Mouse (Mus musculus) heart, embryonic 11.5 days (tissue): Measurements from ENCODE around the gene Rad51b. TPM values are rescaled to one million over a fixed set of nuclear protein-coding genes. Genes with fewer than 3 reads are reported as not detected.
A peak's percentile ranks its signal among the peaks of the same experiment; 100 is the strongest.

ENCODE experiments used
- ATAC-seq: fragments of 200-750 bp; cut with Nextera tagmentation; replicated peaks from 2 replicates; pipeline ENCODE4 v1.8.0; 2017; ENCODE audit warnings: moderate library complexity; ENCODE audit not compliant: insufficient number of reproducible peaks, low FRiP score, low TSS enrichment
- H3K27ac ChIP-seq: fragments of 300-500 bp; sonication (generic); 2 replicates; pipeline ENCODE4 v1.5.1; 2014; ENCODE audit warnings: mild to moderate bottlenecking, low read depth, low read length
- H3K27me3 ChIP-seq: fragments of 300-500 bp; sonication (generic); 2 replicates; pipeline ENCODE4 v1.6.1; 2014; ENCODE audit warnings: mild to moderate bottlenecking, low read length, mixed read lengths; ENCODE audit not compliant: control insufficient read depth, insufficient read depth
- H3K36me3 ChIP-seq: fragments of 300-500 bp; sonication (generic); 2 replicates; pipeline ENCODE4 v1.6.1; 2014; ENCODE audit warnings: mild to moderate bottlenecking, low read length, moderate library complexity, mixed read lengths; ENCODE audit not compliant: control insufficient read depth, insufficient read depth
- H3K4me1 ChIP-seq: fragments of 300-500 bp; sonication (generic); 2 replicates; pipeline ENCODE4 v1.6.1; 2014; ENCODE audit warnings: low read length; ENCODE audit not compliant: control insufficient read depth, insufficient read depth
- H3K4me2 ChIP-seq: fragments of 300-500 bp; sonication (generic); 2 replicates; pipeline ENCODE4 v1.6.1; 2014; ENCODE audit warnings: mild to moderate bottlenecking, moderate library complexity
- H3K4me3 ChIP-seq: fragments of 300-500 bp; sonication (generic); 2 replicates; pipeline ENCODE4 v1.5.1; 2014; ENCODE audit warnings: low read depth, low read length
- H3K9ac ChIP-seq: fragments of 300-500 bp; sonication (generic); 2 replicates; pipeline ENCODE4 v1.6.1; 2014; ENCODE audit warnings: mild to moderate bottlenecking, low read depth, low read length, moderate library complexity
- H3K9me3 ChIP-seq: fragments of 300-500 bp; sonication (generic); replicated peaks from 2 replicates; pipeline ENCODE4 v1.6.1; 2016; ENCODE audit warnings: low read length; ENCODE audit not compliant: control insufficient read depth
- WGBS: fragments of 180-500 bp; shearing (Covaris S2); extraction: QIAGEN DNeasy Blood & Tissue Kit; methylation state at CpG from one replicate; pipeline ENCODE4 v1.1.7; 2014; ENCODE audit not compliant: insufficient replicate concordance; 5-methylcytosine and 5-hydroxymethylcytosine counted together
- polyA plus RNA-seq: library from polyadenylated mRNA; unstranded; fragments of >200 nt; fragmentation: Nextera tagmentation; extraction: Ambion mirVana; gene quantifications from 2 replicates; pipeline ENCODE4 v1.2.1, GENCODE M21; 2014

Rad51b gene
- polyA plus RNA-seq, 1 experiment from 2014 or later, result 6.4 TPM

GRCm38 (mm10) chr12:79592206-79592605, 295.1 kb downstream of the Rad51b start:
- H3K27me3 ChIP-seq, result no peaks in the 10 kb centered on the region
- H3K4me2 ChIP-seq, result no peak overlapping the region
- H3K9ac ChIP-seq, result no peak overlapping the region
- H3K27ac ChIP-seq, result no peak overlapping the region
- H3K9me3 ChIP-seq, result no peaks in the 10 kb centered on the region
- no peaks in the 10 kb centered on the region for H3K36me3 ChIP-seq
- no peak overlapping the region for H3K4me3 ChIP-seq
- H3K4me1 ChIP-seq, result 0 out of 2 replicates have a peak, but pooled peaks cover 2% of the 10 kb centered on the region
- no peak for ATAC-seq
- WGBS, result 63% methylated on average over 4 of the region's 4 CpGs

DNA sequence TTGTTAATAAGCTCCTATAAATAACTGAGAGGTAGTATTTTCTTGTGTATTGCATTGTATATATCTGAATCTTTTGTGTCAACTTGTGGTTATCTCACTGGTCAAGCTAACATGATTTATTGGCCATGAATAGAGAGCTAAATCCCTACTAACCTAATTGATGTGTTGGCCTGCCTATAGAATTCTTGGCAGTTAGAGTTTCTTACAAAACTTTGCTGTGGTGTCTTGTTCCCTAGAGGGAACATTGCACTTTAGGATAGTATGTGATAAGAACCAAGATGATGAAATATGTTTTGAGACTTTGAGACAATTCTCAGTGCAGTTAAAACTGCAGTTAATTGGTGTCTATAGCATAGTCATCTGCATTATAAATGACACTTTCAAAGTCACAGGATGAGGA, 299.8 kb downstream of the Rad51b start:
- peaks cover 17% of the 10 kb centered on the region for H3K4me1 ChIP-seq
- no peaks in the 10 kb centered on the region for H3K27me3 ChIP-seq
- no peak overlapping the region for H3K4me2 ChIP-seq
- no peak for ATAC-seq
- no peak overlapping the region for H3K27ac ChIP-seq
- H3K9ac ChIP-seq, result no peak overlapping the region
- H3K4me3 ChIP-seq, result no peak overlapping the region
- no peaks in the 10 kb centered on the region for H3K9me3 ChIP-seq
- H3K36me3 ChIP-seq, result no peaks in the 10 kb centered on the region

- Histone ChIP-seq H3K4me3 (no peak overlapping the region), H3K36me3 (no peaks in the 10 kb centered on the region), H3K9me3 (no peaks in the 10 kb centered on the region), H3K9ac (no peak overlapping the region), H3K4me1 (peaks cover 17% of the 10 kb centered on the region), H3K4me2 (no peak overlapping the region), H3K27me3 (no peaks in the 10 kb centered on the region), H3K27ac (no peak overlapping the region)
- no peak for ATAC-seq
- 84% methylated on average over 2 of the region's 2 CpGs for WGBS
Observed at GRCm38 (mm10) chr12:79597351-79597750, 300.3 kb downstream of the Rad51b start.

GRCm38 (mm10) chr12:79597786-79598185, 300.7 kb downstream of the Rad51b start:
- no peak for ATAC-seq
- Histone ChIP-seq H3K4me3 (no peak overlapping the region), H3K36me3 (no peaks in the 10 kb centered on the region), H3K9ac (no peak overlapping the region), H3K4me2 (no peak overlapping the region), H3K9me3 (no peaks in the 10 kb centered on the region), H3K27me3 (no peaks in the 10 kb centered on the region), H3K4me1 (peaks cover 17% of the 10 kb centered on the region), H3K27ac (peak overlapping the region; percentile 74)
- WGBS, result 88% methylated on average over 2 of the region's 2 CpGs

DNA sequence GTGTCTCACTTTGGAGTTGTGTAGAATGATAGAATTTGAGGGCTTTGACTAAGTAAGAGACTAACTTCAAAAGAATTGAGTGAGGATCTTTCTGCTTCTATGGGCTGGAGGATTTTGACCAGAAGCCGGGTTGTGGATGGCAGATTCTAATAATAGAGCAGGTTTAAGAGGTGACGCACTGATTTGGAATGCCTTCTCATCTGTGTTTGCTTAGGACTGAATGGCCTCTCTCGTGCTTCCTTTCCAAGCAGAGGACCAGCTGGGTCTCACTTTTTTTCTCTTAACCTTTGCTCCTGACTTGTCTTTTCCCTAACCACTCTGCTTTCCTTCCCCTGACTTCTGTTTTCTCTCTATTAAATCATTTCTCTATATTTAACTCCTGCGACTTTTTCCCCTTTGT, 301.4 kb downstream of the Rad51b start:
- Histone ChIP-seq H3K4me1 (peaks cover 17% of the 10 kb centered on the region), H3K9ac (no peak overlapping the region)
- ATAC-seq, result 0 out of 2 replicates have a peak, but pooled peaks have one; percentile 31

DNA sequence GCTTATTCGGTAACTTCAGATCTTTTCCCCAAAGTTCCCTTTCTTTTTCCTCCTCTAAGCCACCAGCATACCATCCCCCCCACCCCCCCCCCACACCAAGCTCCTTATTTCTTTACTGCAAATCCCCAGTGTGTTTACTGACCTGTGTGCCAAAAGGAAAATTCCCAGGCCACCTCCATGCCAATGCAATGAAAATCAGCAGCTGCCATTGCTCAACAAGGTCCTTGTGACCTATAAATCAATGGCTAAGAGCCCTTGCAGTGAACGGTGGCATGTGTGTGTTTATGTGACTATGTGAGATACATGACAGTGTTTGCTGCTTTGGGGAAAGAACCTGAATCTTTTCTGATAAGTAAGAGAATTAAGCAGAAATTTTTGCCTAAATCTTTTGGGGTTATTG, 301.8 kb downstream of the Rad51b start:
- no peak for ATAC-seq
- H3K9me3 ChIP-seq, result no peaks in the 10 kb centered on the region
- no peak overlapping the region for H3K4me2 ChIP-seq
- no peaks in the 10 kb centered on the region for H3K36me3 ChIP-seq
- no peak overlapping the region for H3K4me3 ChIP-seq
- H3K4me1 ChIP-seq, result peaks cover 17% of the 10 kb centered on the region
- H3K27ac ChIP-seq, result peak overlapping the region; percentile 74
- no peaks in the 10 kb centered on the region for H3K27me3 ChIP-seq
- H3K9ac ChIP-seq, result no peak overlapping the region
- WGBS, result 56% methylated on average over 2 of the region's 2 CpGs

More for the DNA sequence above, 301.4 kb downstream of the Rad51b start:
- no peaks in the 10 kb centered on the region for H3K9me3 ChIP-seq
- 20% methylated on average over 4 of the region's 4 CpGs for WGBS
- no peaks in the 10 kb centered on the region for H3K27me3 ChIP-seq
- H3K4me3 ChIP-seq, result no peak overlapping the region
- peak overlapping the region; percentile 74 for H3K27ac ChIP-seq
- no peak overlapping the region for H3K4me2 ChIP-seq
- H3K36me3 ChIP-seq, result no peaks in the 10 kb centered on the region

DNA sequence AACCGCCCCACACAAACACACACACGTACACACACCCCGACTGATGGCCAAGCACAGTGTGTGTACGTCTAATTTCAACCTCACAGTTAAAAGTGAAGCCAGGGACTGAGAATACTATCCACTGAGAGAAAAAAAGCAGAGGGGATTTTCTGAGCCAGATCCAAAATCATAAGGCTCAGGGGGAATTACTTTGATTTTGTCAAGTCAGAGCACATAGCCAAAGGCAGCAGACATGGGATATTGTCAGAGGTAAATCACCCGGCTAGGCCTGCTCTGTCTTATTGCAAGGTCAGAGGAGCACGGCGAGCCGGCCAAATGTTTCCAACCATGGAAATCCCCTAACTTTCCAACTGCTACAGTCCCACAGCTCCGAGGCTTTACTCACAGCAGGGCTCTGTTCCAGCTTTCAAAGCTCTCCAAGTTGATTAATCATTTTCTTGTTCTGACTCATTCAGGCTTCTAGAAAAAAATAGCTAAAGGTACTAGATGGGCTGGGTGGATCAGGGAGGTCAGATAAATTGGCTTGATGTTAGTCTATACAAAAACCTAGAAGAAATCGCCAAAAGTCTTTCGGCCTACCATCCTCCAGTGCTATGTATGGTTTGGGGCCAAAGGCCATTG, 303.2 kb downstream of the Rad51b start:
- WGBS, result 72% methylated on average over 11 of the region's 11 CpGs
- H3K27me3 ChIP-seq, result no peaks in the 10 kb centered on the region
- no peaks in the 10 kb centered on the region for H3K9me3 ChIP-seq
- H3K36me3 ChIP-seq, result no peaks in the 10 kb centered on the region
- no peak overlapping the region for H3K27ac ChIP-seq
- H3K4me2 ChIP-seq, result no peak overlapping the region
- peaks cover 17% of the 10 kb centered on the region for H3K4me1 ChIP-seq
- no peak overlapping the region for H3K4me3 ChIP-seq
- ATAC-seq, result no peak
- H3K9ac ChIP-seq, result no peak overlapping the region

DNA sequence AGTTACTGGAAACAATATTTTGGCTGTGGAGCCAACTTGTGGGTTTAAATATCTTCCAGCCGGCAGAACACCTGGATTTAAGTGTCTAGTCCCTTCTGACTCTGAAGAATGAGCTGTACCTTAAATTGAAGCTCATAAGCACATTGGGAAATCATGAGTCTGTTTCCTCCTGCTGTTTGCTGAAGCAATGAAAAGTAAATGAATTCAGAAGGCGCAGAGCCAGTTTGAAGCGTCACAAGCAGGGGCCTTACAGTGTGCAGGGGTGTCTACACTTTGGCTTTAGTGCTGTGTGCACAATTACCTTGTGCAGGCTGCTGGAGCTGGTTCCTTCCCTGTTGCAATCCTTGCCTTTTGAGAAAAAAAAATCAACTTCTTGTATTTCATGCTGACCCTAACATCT, 305.6 kb downstream of the Rad51b start:
- no peak for ATAC-seq

GRCm38 (mm10) chr12:79604850-79605249, 307.8 kb downstream of the Rad51b start:
- no peak overlapping the region for H3K9ac ChIP-seq
- H3K27ac ChIP-seq, result no peak overlapping the region
- ATAC-seq, result no peak
- H3K9me3 ChIP-seq, result no peaks in the 10 kb centered on the region
- H3K36me3 ChIP-seq, result no peaks in the 10 kb centered on the region
- 0 out of 2 replicates have a peak, but pooled peaks cover 4% of the 10 kb centered on the region for H3K4me1 ChIP-seq
- no peak overlapping the region for H3K4me2 ChIP-seq
- no peaks in the 10 kb centered on the region for H3K27me3 ChIP-seq
- 81% methylated on average over 2 of the region's 2 CpGs for WGBS
- no peak overlapping the region for H3K4me3 ChIP-seq

More for the DNA sequence above, 305.6 kb downstream of the Rad51b start:
- 77% methylated on average over 3 of the region's 3 CpGs for WGBS
- H3K4me3 ChIP-seq, result no peak overlapping the region
- no peak overlapping the region for H3K27ac ChIP-seq
- H3K9ac ChIP-seq, result no peak overlapping the region
- no peak overlapping the region for H3K4me2 ChIP-seq
- no peaks in the 10 kb centered on the region for H3K36me3 ChIP-seq
- H3K4me1 ChIP-seq, result peaks cover 14% of the 10 kb centered on the region
- no peaks in the 10 kb centered on the region for H3K27me3 ChIP-seq
- no peaks in the 10 kb centered on the region for H3K9me3 ChIP-seq
